Mouse (Mus musculus) stomach, postnatal 0 days (tissue): ENCODE data around the gene Traf3ip1.

Experiments used
- CTCF ChIP-seq: IDR thresholded peaks from 2 replicates; pipeline ENCODE4 v1.5.1; 2016; ENCODE audit warnings: antibody characterized with exemption, low read depth, mild to moderate bottlenecking, moderate library complexity
- EP300 ChIP-seq: optimal IDR thresholded peaks from 2 replicates; pipeline ENCODE3; 2016; ENCODE audit warnings: antibody characterized with exemption

GRCm38 (mm10) chr1:91533961-91534723 is 39.7 kb downstream of the Traf3ip1 start:
- TF ChIP-seq CTCF (peak; percentile 34; the same call in 1 of the 2 replicates), EP300 (no peak)
